Mouse (Mus musculus): ENCODE data around the gene Ovch2. TPM values are rescaled to one million over a fixed set of nuclear protein-coding genes. Genes with fewer than 3 reads are reported as not detected.
"Not testable (repeated sequence)": the region's sequence is repeated elsewhere in the genome, so short reads cannot be mapped to it uniquely, and the experiment has no call there.

Ovch2 gene
- total RNA-seq (2021) = not detected

- intact Hi-C loops (cut with DNase I) = no loop called here
Observed at GRCm38 (mm10) chr7:107801108-107801507, at the start of gene Ovch2. Ovch2 (minus strand) TSS chr7:107801208.

GRCm38 (mm10) chr7:107847390-107847789 is 46.4 kb upstream of the Ovch2 start, which contains the start of gene Olfr470:
Olfr470 (minus strand) TSS chr7:107847490.
- intact Hi-C loops (cut with DNase I); DNase-seq: not testable (repeated sequence)

More at GRCm38 (mm10) chr7:107801108-107801507, at the start of gene Ovch2:
- no peak for DNase-seq

- no peak for DNase-seq
- intact Hi-C loops (cut with DNase I) = loop anchor here (1.0 kb wide), 1 partner anchor 25 kb away; no protein-coding TSS in a partner anchor
Observed at GRCm38 (mm10) chr7:107841719-107842118, 40.7 kb upstream of the Ovch2 start.

- intact Hi-C loops (cut with DNase I); DNase-seq: not testable (repeated sequence)
Observed at GRCm38 (mm10) chr7:107825441-107825840, 24.4 kb upstream of the Ovch2 start, which contains the start of gene Olfr469. Olfr469 (minus strand) TSS chr7:107825541.

- intact Hi-C loops (cut with DNase I) = not testable (repeated sequence)
Observed at GRCm38 (mm10) chr7:107823867-107824266, 22.9 kb upstream of the Ovch2 start.

GRCm38 (mm10) chr7:107819442-107819841 is 18.4 kb upstream of the Ovch2 start:
- no peak for DNase-seq
- intact Hi-C loops (cut with DNase I) = no loop called here

More at GRCm38 (mm10) chr7:107823867-107824266, 22.9 kb upstream of the Ovch2 start:
- DNase-seq = not testable (repeated sequence)

- no peak for DNase-seq
- intact Hi-C loops (cut with DNase I) = no loop called here
Observed at GRCm38 (mm10) chr7:107811963-107812362, 11.0 kb upstream of the Ovch2 start, which contains the start of gene Olfr467. Olfr467 (plus strand) TSS chr7:107812263.

- intact Hi-C loops (cut with DNase I) = no loop called here
- DNase-seq = no peak
Observed at GRCm38 (mm10) chr7:107802138-107802537, 1.1 kb upstream of the Ovch2 start.

- DNase-seq = no peak
- intact Hi-C loops (cut with DNase I) = no loop called here
Observed at GRCm38 (mm10) chr7:107796500-107796899, 4.5 kb downstream of the Ovch2 start.

GRCm38 (mm10) chr7:107787977-107788620 is 12.9 kb downstream of the Ovch2 start:
- DNase-seq = no peak
- intact Hi-C loops (cut with DNase I) = loop anchor here (2.0 to 5.0 kb wide), 2 partner anchors 127 to 571 kb away; no protein-coding TSS in a partner anchor

- no peak for DNase-seq
- intact Hi-C loops (cut with DNase I) = loop anchor here (2.0 to 5.0 kb wide), 2 partner anchors 32 to 119 kb away; no protein-coding TSS in a partner anchor
Observed at GRCm38 (mm10) chr7:107779611-107780010, 21.4 kb downstream of the Ovch2 start.

GRCm38 (mm10) chr7:107778216-107778615 is 22.8 kb downstream of the Ovch2 start:
- intact Hi-C loops (cut with DNase I) = no loop called here
- no peak for DNase-seq

GRCm38 (mm10) chr7:107770812-107771211 is 30.2 kb downstream of the Ovch2 start:
- no peak for DNase-seq
- intact Hi-C loops (cut with DNase I) = no loop called here

GRCm38 (mm10) chr7:107757308-107758151 is 43.5 kb downstream of the Ovch2 start, which contains the start of gene Cyb5r2:
Cyb5r2 (minus strand) TSS chr7:107758032.
- intact Hi-C loops (cut with DNase I) = no loop called here
- peak; percentile 19 to 22 for DNase-seq

- no peak for DNase-seq
- intact Hi-C loops (cut with DNase I) = no loop called here
Observed at GRCm38 (mm10) chr7:107756748-107757147, 44.3 kb downstream of the Ovch2 start.

GRCm38 (mm10) chr7:107755905-107756304 is 45.1 kb downstream of the Ovch2 start:
- no peak for DNase-seq
- intact Hi-C loops (cut with DNase I) = no loop called here

- DNase-seq = no peak
- intact Hi-C loops (cut with DNase I) = no loop called here
Observed at GRCm38 (mm10) chr7:107752031-107752520, 48.9 kb downstream of the Ovch2 start.

- intact Hi-C loops (cut with DNase I) = loop anchor here (2.0 to 5.0 kb wide), 2 partner anchors 33 to 89 kb away; no protein-coding TSS in a partner anchor
- DNase-seq = no peak
Observed at GRCm38 (mm10) chr7:107749721-107750120, 51.3 kb downstream of the Ovch2 start.

GRCm38 (mm10) chr7:107749270-107749669 is 51.7 kb downstream of the Ovch2 start:
- peak in 1 of 2 experiments; percentile 16 for DNase-seq
- intact Hi-C loops (cut with DNase I) = loop anchor here (2.0 to 5.0 kb wide), 2 partner anchors 33 to 88 kb away; no protein-coding TSS in a partner anchor

GRCm38 (mm10) chr7:107747954-107748353 is 53.1 kb downstream of the Ovch2 start:
- DNase-seq = peak; percentile 51 to 65
- intact Hi-C loops (cut with DNase I) = loop anchor here (2.0 to 5.0 kb wide), 2 partner anchors 34 to 87 kb away; no protein-coding TSS in a partner anchor

Data from heart, postnatal 36 days (tissue).